Mouse (Mus musculus): ENCODE results near the gene Zdhhc8. TPM values are rescaled to one million over a fixed set of nuclear protein-coding genes. Genes with fewer than 3 reads are reported as not detected.

Gene Zdhhc8
- 10 to 100 TPM; 23.7 to 27.3 TPM for total RNA-seq (2021)
- long read RNA-seq, experiment 1, full-length matches to known transcripts: 3 of 25 reads
- long read RNA-seq, experiment 1, partial matches to known transcripts: 3 of 25 reads
- long read RNA-seq, experiment 1, other reads (novel, unspliced or antisense): 19 of 25 reads
- long read RNA-seq, experiment 2, full-length matches to known transcripts: 3 of 24 reads
- long read RNA-seq, experiment 2, partial matches to known transcripts: 4 of 24 reads
- long read RNA-seq, experiment 2, other reads (novel, unspliced or antisense): 17 of 24 reads

- DNase-seq (ENCODE audit: low spot score): peak; percentile 68
Measured at GRCm38 (mm10) chr16:18234671-18235388, at the start of gene Zdhhc8. Zdhhc8 (minus strand) TSS chr16:18235136.

- DNase-seq (ENCODE audit: low spot score): no peak
Measured at GRCm38 (mm10) chr16:18275166-18275565, 40.2 kb upstream of the Zdhhc8 start.

- DNase-seq (ENCODE audit: low spot score): no peak
Measured at GRCm38 (mm10) chr16:18268182-18268581, 33.2 kb upstream of the Zdhhc8 start.

GRCm38 (mm10) chr16:18265024-18265423 lies 30.1 kb upstream of the Zdhhc8 start:
- DNase-seq (ENCODE audit: low spot score): no peak

GRCm38 (mm10) chr16:18258221-18258620 lies 23.3 kb upstream of the Zdhhc8 start, which contains the start of gene Gm49776:
Gm49776 (minus strand) TSS chr16:18258321.
- no peak for DNase-seq (ENCODE audit: low spot score)

GRCm38 (mm10) chr16:18253866-18254265 lies 18.9 kb upstream of the Zdhhc8 start:
- DNase-seq (ENCODE audit: low spot score): no peak

GRCm38 (mm10) chr16:18252736-18253135 lies 17.8 kb upstream of the Zdhhc8 start:
- DNase-seq (ENCODE audit: low spot score): no peak

- DNase-seq (ENCODE audit: low spot score): no peak
Measured at GRCm38 (mm10) chr16:18250828-18251790, 16.2 kb upstream of the Zdhhc8 start.

- DNase-seq (ENCODE audit: low spot score): no peak
Measured at GRCm38 (mm10) chr16:18250231-18250630, 15.3 kb upstream of the Zdhhc8 start.

GRCm38 (mm10) chr16:18249364-18249967 lies 14.5 kb upstream of the Zdhhc8 start:
- DNase-seq (ENCODE audit: low spot score): peak; percentile 40

GRCm38 (mm10) chr16:18248433-18249363 lies 13.8 kb upstream of the Zdhhc8 start, which contains the start of the genes Trmt2a and Ranbp1:
Trmt2a (plus strand) TSS chr16:18248679.
Ranbp1 (minus strand) TSS chr16:18248732.
- DNase-seq (ENCODE audit: low spot score): peak; percentile 98

- no peak for DNase-seq (ENCODE audit: low spot score)
Measured at GRCm38 (mm10) chr16:18247521-18248399, 12.8 kb upstream of the Zdhhc8 start.

- no peak for DNase-seq (ENCODE audit: low spot score)
Measured at GRCm38 (mm10) chr16:18241581-18241980, 6.6 kb upstream of the Zdhhc8 start.

GRCm38 (mm10) chr16:18236676-18237501 lies 2.0 kb upstream of the Zdhhc8 start:
- no peak for DNase-seq (ENCODE audit: low spot score)

- DNase-seq (ENCODE audit: low spot score): peak; percentile 68
Measured at GRCm38 (mm10) chr16:18235389-18236065, 591 bp upstream of the Zdhhc8 start.

- DNase-seq (ENCODE audit: low spot score): no peak
Measured at GRCm38 (mm10) chr16:18233919-18234670, 841 bp downstream of the Zdhhc8 start.

GRCm38 (mm10) chr16:18233451-18233850 lies 1.5 kb downstream of the Zdhhc8 start:
- DNase-seq (ENCODE audit: low spot score): no peak

All from gastrocnemius, adult 18-20 months (tissue).